Mouse (Mus musculus) testis, adult 2 months (tissue): Measurements from ENCODE around the gene Iqcf1.

Source experiments
- CTCF ChIP-seq: fragments of 200-500 bp; IDR thresholded peaks from 2 replicates; pipeline ENCODE4 v1.5.1; 2012; ENCODE audit warnings: low read depth, mild to moderate bottlenecking, inconsistent platforms, low read length, moderate library complexity; ENCODE audit not compliant: control insufficient read depth, insufficient read depth, insufficient replicate concordance
- POLR2A ChIP-seq: fragments of 200-500 bp; IDR thresholded peaks from 2 replicates; pipeline ENCODE4 v1.6.1; 2012; ENCODE audit warnings: low read depth, mild to moderate bottlenecking, inconsistent platforms, low read length, moderate library complexity; ENCODE audit not compliant: control insufficient read depth

DNA sequence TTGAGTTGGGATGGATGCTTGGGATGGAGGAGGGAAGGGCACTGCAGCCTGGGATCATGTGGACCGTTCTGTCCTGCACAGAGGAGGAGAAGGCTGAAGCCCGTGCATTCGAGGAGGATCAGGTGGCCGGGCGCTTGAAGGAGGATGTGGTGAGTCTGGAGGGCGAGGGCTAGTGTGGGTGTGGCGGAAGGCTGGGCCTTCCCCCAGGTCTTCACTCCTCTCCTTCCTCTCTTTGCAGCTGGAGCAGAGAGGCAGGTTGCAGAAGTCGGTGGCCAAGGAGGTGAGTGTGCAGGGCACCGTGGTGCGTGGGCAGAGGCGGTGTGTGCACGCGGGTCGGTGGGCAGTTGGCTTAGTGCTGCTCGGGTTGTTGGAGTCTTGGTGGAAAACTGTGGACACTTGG is 18.7 kb upstream of the Iqcf1 start:
- no peak for TF ChIP-seq POLR2A
- TF ChIP-seq CTCF = no peak
